Mouse (Mus musculus) neural tube, embryonic 12.5 days (tissue): ENCODE measurements at regions not wholly inside any gene's neighbourhood (a gene's known extent, or its start where the extent isn't known, plus 50 kb on each side); places are given as distances from the start of the nearest gene placed in this dataset.
"Not testable (repeated sequence)": the region's sequence is repeated elsewhere in the genome, so short reads cannot be mapped to it uniquely, and the experiment has no call there.

Experiments
- ATAC-seq: fragments of 200-750 bp; cut with Nextera tagmentation; 2 replicates; pipeline ENCODE4 v1.8.0; 2017; ENCODE audit warnings: low read depth, mild to moderate bottlenecking, moderate TSS enrichment, moderate library complexity; ENCODE audit not compliant: low FRiP score
- H3K27ac ChIP-seq: fragments of 300-500 bp; sonication (generic); 2 replicates; pipeline ENCODE4 v1.5.1; 2016
- H3K27me3 ChIP-seq: fragments of 300-500 bp; sonication (generic); replicated peaks from 2 replicates; pipeline ENCODE4 v1.6.1; 2016; ENCODE audit warnings: mild to moderate bottlenecking
- H3K36me3 ChIP-seq: fragments of 300-500 bp; sonication (generic); 2 replicates; pipeline ENCODE4 v1.6.1; 2016; ENCODE audit warnings: mild to moderate bottlenecking
- H3K4me1 ChIP-seq: fragments of 300-500 bp; sonication (generic); 2 replicates; pipeline ENCODE4 v1.6.1; 2016
- H3K4me2 ChIP-seq: fragments of 300-500 bp; sonication (generic); replicated peaks from 2 replicates; pipeline ENCODE4 v1.6.1; 2016; ENCODE audit warnings: mild to moderate bottlenecking
- H3K4me3 ChIP-seq: fragments of 300-500 bp; sonication (generic); 2 replicates; pipeline ENCODE4 v1.5.1; 2016
- H3K9ac ChIP-seq: fragments of 300-500 bp; sonication (generic); 2 replicates; pipeline ENCODE4 v1.6.1; 2016; ENCODE audit warnings: mild to moderate bottlenecking
- H3K9me3 ChIP-seq: fragments of 300-500 bp; sonication (generic); 2 replicates; pipeline ENCODE4 v1.6.1; 2016; ENCODE audit warnings: mild to moderate bottlenecking
- WGBS: fragments of 180-500 bp; shearing (Covaris S2); methylation state at CpG from one replicate; pipeline ENCODE4 v1.1.7; 2016; 5-methylcytosine and 5-hydroxymethylcytosine counted together

- not testable (repeated sequence) for ATAC-seq, H3K4me3 ChIP-seq, H3K4me2 ChIP-seq, H3K9me3 ChIP-seq, H3K4me1 ChIP-seq, H3K27me3 ChIP-seq, H3K36me3 ChIP-seq, H3K9ac ChIP-seq, H3K27ac ChIP-seq
- 82% methylated on average over 1 of the region's 1 CpGs for WGBS
Measured at GRCm38 (mm10) chr17:13590240-13590837, 170.0 kb upstream of the Afdn start.
